Mouse (Mus musculus): ENCODE data around the gene Pdk1. TPM values are rescaled to one million over a fixed set of nuclear protein-coding genes. Genes with fewer than 3 reads are reported as not detected.

Pdk1 gene
- polyA plus RNA-seq, 1 experiment from 2014 or later: 22.9 TPM

GRCm38 (mm10) chr2:71887269-71887668 lies 14.2 kb downstream of the Pdk1 start:
- no peak overlapping the region for H3K4me3 ChIP-seq (replicated peaks; ENCODE audit: low read length)
- no peak overlapping the region for H3K27ac ChIP-seq
- H3K4me2 ChIP-seq (replicated peaks): no peak overlapping the region
- no peaks in the 10 kb centered on the region for H3K27me3 ChIP-seq (ENCODE audit: control insufficient read depth, insufficient read depth, low read length)
- no peaks in the 10 kb centered on the region for H3K9me3 ChIP-seq (ENCODE audit: control insufficient read depth, low read length)
- DNase-seq (ENCODE audit: low spot score) (no peak), ATAC-seq (ENCODE audit: low FRiP score) (no peak)
- H3K9ac ChIP-seq: no peak overlapping the region
- H3K4me1 ChIP-seq (replicated peaks; ENCODE audit: control insufficient read depth, insufficient read depth, low read length): no peaks in the 10 kb centered on the region
- WGBS: 98% methylated on average over 4 of the region's 4 CpGs
- H3K36me3 ChIP-seq (replicated peaks; ENCODE audit: control insufficient read depth, insufficient read depth): peaks cover 9% of the 10 kb centered on the region; the same call in 1 of the 2 replicates

DNA sequence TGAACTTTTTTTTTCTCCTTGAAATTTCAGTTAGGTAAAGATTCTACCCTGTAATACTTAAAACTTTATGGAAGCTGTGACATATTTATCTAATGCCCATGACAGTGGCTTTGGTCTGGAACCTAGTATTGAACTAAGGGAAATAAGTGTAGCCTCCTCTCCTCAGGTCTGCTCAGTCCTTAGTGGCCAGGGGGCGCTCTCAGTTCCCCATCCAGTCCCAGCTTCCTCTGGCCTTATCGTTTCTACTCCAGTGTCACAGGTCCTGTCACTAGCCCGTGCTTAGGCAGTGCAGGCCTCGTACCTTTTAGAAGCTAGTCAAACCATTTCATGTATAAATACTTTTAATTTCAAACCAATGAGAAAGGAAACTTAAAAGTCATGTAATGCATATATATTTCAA lies 15.4 kb downstream of the Pdk1 start:
- no peaks in the 10 kb centered on the region for H3K4me1 ChIP-seq (replicated peaks; ENCODE audit: control insufficient read depth, insufficient read depth, low read length)
- peaks cover 15% of the 10 kb centered on the region; the same call in 1 of the 2 replicates for H3K36me3 ChIP-seq (replicated peaks; ENCODE audit: control insufficient read depth, insufficient read depth)
- no peak for DNase-seq (ENCODE audit: low spot score)
- no peaks in the 10 kb centered on the region for H3K9me3 ChIP-seq (ENCODE audit: control insufficient read depth, low read length)
- H3K4me3 ChIP-seq (replicated peaks; ENCODE audit: low read length): no peak overlapping the region
- no peak overlapping the region for H3K27ac ChIP-seq
- H3K9ac ChIP-seq: no peak overlapping the region
- no peak overlapping the region for H3K4me2 ChIP-seq (replicated peaks)
- no peaks in the 10 kb centered on the region for H3K27me3 ChIP-seq (ENCODE audit: control insufficient read depth, insufficient read depth, low read length)
- ATAC-seq (ENCODE audit: low FRiP score): no peak
- WGBS: 84% methylated on average over 4 of the region's 4 CpGs

- ATAC-seq (ENCODE audit: low FRiP score) (no peak), DNase-seq (ENCODE audit: low spot score) (no peak)
- H3K4me2 ChIP-seq (replicated peaks): no peak overlapping the region
- H3K27me3 ChIP-seq (ENCODE audit: control insufficient read depth, insufficient read depth, low read length): no peaks in the 10 kb centered on the region
- WGBS: 87% methylated on average over 2 of the region's 2 CpGs
- H3K27ac ChIP-seq: no peak overlapping the region
- no peaks in the 10 kb centered on the region for H3K9me3 ChIP-seq (ENCODE audit: control insufficient read depth, low read length)
- H3K36me3 ChIP-seq (replicated peaks; ENCODE audit: control insufficient read depth, insufficient read depth): peaks cover 8% of the 10 kb centered on the region; the same call in 1 of the 2 replicates
- no peak overlapping the region for H3K4me3 ChIP-seq (replicated peaks; ENCODE audit: low read length)
- no peak overlapping the region for H3K9ac ChIP-seq
- H3K4me1 ChIP-seq (replicated peaks; ENCODE audit: control insufficient read depth, insufficient read depth, low read length): no peaks in the 10 kb centered on the region
These were observed 18.5 kb downstream of the Pdk1 start for GRCm38 (mm10) chr2:71891536-71891935.

- Histone ChIP-seq H3K9me3 (ENCODE audit: control insufficient read depth, low read length) (no peaks in the 10 kb centered on the region), H3K9ac (no peak overlapping the region), H3K4me1 (replicated peaks; ENCODE audit: control insufficient read depth, insufficient read depth, low read length) (no peaks in the 10 kb centered on the region), H3K27me3 (ENCODE audit: control insufficient read depth, insufficient read depth, low read length) (no peaks in the 10 kb centered on the region), H3K27ac (no peak overlapping the region), H3K4me2 (replicated peaks) (no peak overlapping the region), H3K4me3 (replicated peaks; ENCODE audit: low read length) (no peak overlapping the region), H3K36me3 (replicated peaks; ENCODE audit: control insufficient read depth, insufficient read depth) (peaks cover 8% of the 10 kb centered on the region; the same call in 1 of the 2 replicates)
- ATAC-seq (ENCODE audit: low FRiP score): no peak
- DNase-seq (ENCODE audit: low spot score): no peak
- WGBS: 95% methylated on average over 7 of the region's 7 CpGs
These were observed 19.8 kb downstream of the Pdk1 start for GRCm38 (mm10) chr2:71892741-71893349.

DNA sequence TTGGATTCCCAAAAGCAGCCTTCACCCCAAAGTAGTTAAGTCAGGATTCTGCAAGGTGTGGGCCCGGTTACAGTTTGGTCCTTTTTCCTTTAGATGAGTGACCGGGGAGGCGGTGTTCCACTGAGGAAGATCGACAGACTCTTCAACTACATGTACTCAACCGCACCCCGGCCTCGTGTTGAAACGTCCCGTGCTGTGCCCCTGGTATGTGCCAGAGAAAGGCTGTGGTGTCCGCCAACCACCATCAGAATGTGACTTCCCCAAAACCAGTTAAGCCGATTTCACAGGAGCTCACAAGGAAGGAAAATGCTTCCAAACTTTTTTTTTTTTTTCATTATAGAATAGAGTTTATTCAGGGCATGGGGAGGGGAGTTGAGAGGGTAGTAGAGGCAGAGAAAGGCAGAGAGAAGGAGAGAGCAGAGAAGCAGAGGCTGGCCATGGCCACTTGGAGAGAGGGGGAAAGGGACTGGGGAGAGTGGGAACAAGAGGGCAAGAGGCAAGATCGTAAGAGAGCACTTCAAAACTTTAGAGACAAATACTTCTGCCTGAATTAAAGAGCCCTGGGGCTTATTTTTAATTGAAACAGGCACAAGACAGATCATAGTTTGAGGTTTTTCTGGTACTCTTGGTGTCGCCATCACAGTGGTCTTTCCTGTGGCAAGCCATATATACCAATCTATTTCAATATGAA lies 22.7 kb downstream of the Pdk1 start:
- no peak overlapping the region for H3K4me2 ChIP-seq (replicated peaks)
- H3K4me3 ChIP-seq (replicated peaks; ENCODE audit: low read length): no peak overlapping the region
- H3K9ac ChIP-seq: no peak overlapping the region
- no peaks in the 10 kb centered on the region for H3K27me3 ChIP-seq (ENCODE audit: control insufficient read depth, insufficient read depth, low read length)
- ATAC-seq (ENCODE audit: low FRiP score) (no peak), DNase-seq (ENCODE audit: low spot score) (no peak)
- peaks cover 14% of the 10 kb centered on the region; the same call in 1 of the 2 replicates for H3K36me3 ChIP-seq (replicated peaks; ENCODE audit: control insufficient read depth, insufficient read depth)
- no peaks in the 10 kb centered on the region for H3K9me3 ChIP-seq (ENCODE audit: control insufficient read depth, low read length)
- H3K27ac ChIP-seq: no peak overlapping the region
- no peaks in the 10 kb centered on the region for H3K4me1 ChIP-seq (replicated peaks; ENCODE audit: control insufficient read depth, insufficient read depth, low read length)
- WGBS: 93% methylated on average over 13 of the region's 13 CpGs

DNA sequence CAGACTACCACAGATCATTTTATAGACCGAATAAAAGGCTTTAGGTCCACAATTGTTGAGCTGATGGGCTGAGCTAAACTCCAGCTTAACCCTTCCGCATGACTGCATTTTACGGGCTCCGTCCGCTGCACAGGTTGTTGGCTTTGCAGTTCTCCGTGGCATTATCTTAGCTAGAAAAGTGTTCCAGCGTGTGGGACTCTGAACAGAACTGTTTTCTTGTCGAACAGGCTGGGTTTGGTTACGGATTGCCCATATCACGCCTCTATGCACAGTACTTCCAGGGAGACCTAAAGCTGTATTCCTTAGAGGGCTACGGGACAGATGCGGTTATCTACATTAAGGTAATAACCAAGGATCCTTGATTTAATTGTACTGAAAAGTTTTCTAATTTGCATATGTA lies 24.4 kb downstream of the Pdk1 start:
- DNase-seq (ENCODE audit: low spot score) (no peak), ATAC-seq (ENCODE audit: low FRiP score) (no peak)
- H3K36me3 ChIP-seq (replicated peaks; ENCODE audit: control insufficient read depth, insufficient read depth): peaks cover 15% of the 10 kb centered on the region; the same call in 1 of the 2 replicates
- no peak overlapping the region for H3K4me2 ChIP-seq (replicated peaks)
- no peak overlapping the region for H3K27ac ChIP-seq
- no peak overlapping the region for H3K9ac ChIP-seq
- no peaks in the 10 kb centered on the region for H3K4me1 ChIP-seq (replicated peaks; ENCODE audit: control insufficient read depth, insufficient read depth, low read length)
- no peaks in the 10 kb centered on the region for H3K27me3 ChIP-seq (ENCODE audit: control insufficient read depth, insufficient read depth, low read length)
- WGBS: 61% methylated on average over 12 of the region's 12 CpGs
- H3K4me3 ChIP-seq (replicated peaks; ENCODE audit: low read length): no peak overlapping the region
- no peaks in the 10 kb centered on the region for H3K9me3 ChIP-seq (ENCODE audit: control insufficient read depth, low read length)

GRCm38 (mm10) chr2:71898335-71898856 lies 25.4 kb downstream of the Pdk1 start:
- Histone ChIP-seq H3K27ac (no peak overlapping the region), H3K4me3 (replicated peaks; ENCODE audit: low read length) (no peak overlapping the region), H3K4me2 (replicated peaks) (no peak overlapping the region), H3K36me3 (replicated peaks; ENCODE audit: control insufficient read depth, insufficient read depth) (peaks cover 8% of the 10 kb centered on the region; the same call in 1 of the 2 replicates), H3K4me1 (replicated peaks; ENCODE audit: control insufficient read depth, insufficient read depth, low read length) (no peaks in the 10 kb centered on the region), H3K9ac (no peak overlapping the region), H3K9me3 (ENCODE audit: control insufficient read depth, low read length) (no peaks in the 10 kb centered on the region), H3K27me3 (ENCODE audit: control insufficient read depth, insufficient read depth, low read length) (no peaks in the 10 kb centered on the region)
- peak; percentile 79 for DNase-seq (ENCODE audit: low spot score)
- ATAC-seq (ENCODE audit: low FRiP score): no peak
- WGBS: 55% methylated on average over 8 of the region's 8 CpGs

GRCm38 (mm10) chr2:71899886-71900285 lies 26.9 kb downstream of the Pdk1 start:
- no peak overlapping the region for H3K27ac ChIP-seq
- no peak overlapping the region for H3K9ac ChIP-seq
- H3K4me2 ChIP-seq (replicated peaks): no peak overlapping the region
- H3K4me1 ChIP-seq (replicated peaks; ENCODE audit: control insufficient read depth, insufficient read depth, low read length): no peaks in the 10 kb centered on the region
- no peaks in the 10 kb centered on the region for H3K27me3 ChIP-seq (ENCODE audit: control insufficient read depth, insufficient read depth, low read length)
- DNase-seq (ENCODE audit: low spot score) (no peak), ATAC-seq (ENCODE audit: low FRiP score) (no peak)
- H3K9me3 ChIP-seq (ENCODE audit: control insufficient read depth, low read length): no peaks in the 10 kb centered on the region
- 91% methylated on average over 15 of the region's 15 CpGs for WGBS
- peaks cover 8% of the 10 kb centered on the region; the same call in 1 of the 2 replicates for H3K36me3 ChIP-seq (replicated peaks; ENCODE audit: control insufficient read depth, insufficient read depth)
- no peak overlapping the region for H3K4me3 ChIP-seq (replicated peaks; ENCODE audit: low read length)

DNA sequence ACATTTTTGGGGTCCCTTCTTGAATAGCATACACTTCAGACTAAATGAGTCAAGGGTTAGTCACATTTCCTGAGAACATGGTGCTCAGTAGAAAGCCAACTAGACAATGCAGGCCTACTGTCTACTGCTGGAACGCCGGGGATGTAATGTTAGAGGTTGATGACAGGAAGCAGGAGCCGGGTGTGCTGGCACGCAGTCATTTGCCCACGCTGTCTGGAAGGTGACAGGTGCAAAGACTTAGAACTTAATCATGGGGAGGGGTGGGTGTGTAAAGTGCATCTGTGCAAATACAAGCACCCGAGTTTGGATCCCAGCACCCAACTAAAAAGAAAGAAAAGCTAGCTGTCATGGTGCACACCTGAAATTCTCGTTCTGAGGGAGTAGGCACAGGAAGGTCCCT lies 32.1 kb downstream of the Pdk1 start:
- Histone ChIP-seq H3K9ac (no peak overlapping the region), H3K9me3 (ENCODE audit: control insufficient read depth, low read length) (no peaks in the 10 kb centered on the region), H3K36me3 (replicated peaks; ENCODE audit: control insufficient read depth, insufficient read depth) (peaks cover 7% of the 10 kb centered on the region; the same call in 1 of the 2 replicates), H3K27me3 (ENCODE audit: control insufficient read depth, insufficient read depth, low read length) (no peaks in the 10 kb centered on the region), H3K27ac (no peak overlapping the region), H3K4me2 (replicated peaks) (no peak overlapping the region), H3K4me1 (replicated peaks; ENCODE audit: control insufficient read depth, insufficient read depth, low read length) (no peaks in the 10 kb centered on the region), H3K4me3 (replicated peaks; ENCODE audit: low read length) (no peak overlapping the region)
- no peak for ATAC-seq (ENCODE audit: low FRiP score)
- no peak for DNase-seq (ENCODE audit: low spot score)
- 97% methylated on average over 7 of the region's 7 CpGs for WGBS
